Mouse (Mus musculus): Measurements from ENCODE around the gene Efna2.

DNA sequence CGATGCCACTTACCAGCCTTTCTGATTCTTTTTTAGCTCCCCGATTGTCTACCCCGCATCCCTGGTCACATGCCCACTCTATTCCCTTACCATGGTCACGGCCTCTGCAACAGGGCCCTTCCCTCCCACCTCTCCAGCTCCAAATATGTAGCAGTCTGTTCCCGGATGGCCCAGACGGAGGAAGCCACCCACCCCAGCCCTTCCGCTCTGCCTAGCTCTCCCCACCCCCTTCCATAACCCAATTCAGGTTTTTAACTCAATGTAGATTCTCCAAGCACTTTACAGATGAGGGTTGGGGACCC lies 22.6 kb upstream of the Efna2 start:
- TF ChIP-seq POLR2A (IDR thresholded peaks at IDR 0.05; ENCODE audit: low read depth, low read length): no peak
- TF ChIP-seq CTCF (IDR thresholded peaks at IDR 0.05; ENCODE audit: extremely low read depth, insufficient read depth, insufficient read length, insufficient replicate concordance): no peak

Measured in spleen, adult 2 months (tissue).